Mouse (Mus musculus) liver, embryonic 14.5 days (tissue): ENCODE measurements around the gene BC005624.

ENCODE experiments used
- CTCF ChIP-seq: IDR thresholded peaks from 2 replicates; pipeline ENCODE4 v1.5.1; 2016; ENCODE audit warnings: antibody characterized with exemption, low read depth, control low read depth
- EP300 ChIP-seq: IDR thresholded peaks from 2 replicates; pipeline ENCODE4 v1.6.1; 2016; ENCODE audit warnings: antibody characterized with exemption, low read depth

DNA sequence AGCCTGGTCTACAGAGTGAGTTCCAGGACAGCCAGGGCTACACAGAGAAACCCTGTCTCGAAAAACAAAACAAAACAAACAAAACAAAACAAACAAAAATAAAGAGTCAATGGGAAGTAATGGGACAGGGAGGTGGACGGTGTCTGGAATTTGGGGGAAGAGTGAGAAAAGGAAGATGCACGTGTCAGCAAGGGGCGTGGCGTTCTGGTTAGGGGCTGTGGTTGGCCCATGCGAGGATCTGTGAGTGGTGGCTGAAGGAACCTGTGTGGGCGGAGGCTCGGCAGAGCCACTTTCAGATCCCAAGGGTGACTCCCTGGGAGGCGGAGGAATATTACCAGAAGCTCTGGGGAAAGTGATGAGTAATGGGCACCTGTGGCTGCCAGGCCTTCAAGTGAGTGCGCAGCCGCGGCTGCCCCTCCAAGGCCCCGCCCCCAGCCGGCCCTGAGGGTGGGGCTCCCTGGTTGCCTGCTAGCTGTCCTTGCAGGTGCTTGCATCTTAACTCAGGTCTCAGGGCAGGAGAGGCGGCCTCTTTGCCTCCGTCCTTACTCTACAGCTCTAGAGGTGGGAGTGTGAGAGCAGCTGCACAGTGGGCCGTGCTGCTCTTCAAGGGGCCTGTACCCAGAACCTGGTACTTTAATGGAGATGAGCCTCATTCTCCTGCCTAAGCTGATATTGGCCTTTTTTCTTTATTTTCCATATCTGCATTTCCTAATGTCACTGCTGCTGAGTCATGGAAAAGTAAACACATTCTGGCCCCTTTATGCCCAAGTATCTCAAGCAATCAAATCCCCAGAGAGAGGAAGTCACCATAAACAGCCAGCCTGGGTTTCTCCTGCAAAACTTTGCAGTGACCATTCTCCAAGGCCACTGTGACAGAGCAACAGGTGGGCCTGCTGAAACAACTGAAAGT lies 3.4 kb upstream of the BC005624 start:
- TF ChIP-seq CTCF (no peak), EP300 (no peak)
